In genomic region chr3:108563309-108563708, GRCm38 (mm10) we compare ENCODE assay signal across 8 mouse cellular contexts. TPM values are rescaled to one million over a fixed set of nuclear protein-coding genes. Genes with fewer than 3 reads are reported as not detected.
A peak's percentile ranks its signal among the peaks of the same experiment; 100 is the strongest.
DNase-seq lines count a peak whose midpoint lies in the region; ATAC-seq and TF ChIP-seq lines count a peak whose summit lies in the region.

No protein-coding gene starts in this region.

- 0 out of 2 replicates have a peak, but pooled peaks cover 3% of the 10 kb centered on the region for H3K4me1 ChIP-seq in cerebellum, adult 2 months (ENCODE audit: control insufficient read depth, insufficient read depth, low read length)
- no peaks in the 10 kb centered on the region for H3K4me1 ChIP-seq in forebrain, postnatal 0 days (ENCODE audit: insufficient read depth)
- H3K4me1 ChIP-seq in lung, embryonic 15.5 days, result peaks cover 21% of the 10 kb centered on the region
- peaks cover 5% of the 10 kb centered on the region for H3K4me1 ChIP-seq in olfactory bulb, adult 2 months (ENCODE audit: control insufficient read depth, insufficient read depth, low read length)

- ATAC-seq in forebrain, postnatal 0 days, result peak; percentile 32; the same call in 1 of the 2 replicates
- ATAC-seq in lung, embryonic 15.5 days (ENCODE audit: borderline replicate concordance, extremely low read depth, low FRiP score, low TSS enrichment), result peak; percentile 21; the same call in 1 of the 2 replicates

- peak overlapping the region; percentile 71 for H3K4me3 ChIP-seq in cerebellum, adult 2 months (replicated peaks; ENCODE audit: insufficient read depth, low read depth, low read length)
- peak overlapping the region; percentile 83 for H3K4me3 ChIP-seq in forebrain, postnatal 0 days (ENCODE audit: low read depth, low read length)
- peak overlapping the region; percentile 85 for H3K4me3 ChIP-seq in lung, embryonic 15.5 days
- no peak overlapping the region for H3K4me3 ChIP-seq in olfactory bulb, adult 2 months (ENCODE audit: insufficient read depth, low read depth, low read length)

- WGBS in cerebellum, adult 2 months, result 2% methylated on average over 4 of the region's 4 CpGs
- 13% methylated on average over 4 of the region's 4 CpGs for WGBS in forebrain, postnatal 0 days
- WGBS in lung, embryonic 15.5 days, result 5% methylated on average over 4 of the region's 4 CpGs
- WGBS in olfactory bulb, adult 2 months, result 3% methylated on average over 4 of the region's 4 CpGs

- no peak for TF ChIP-seq POLR2A in cerebellum, adult 2 months (IDR thresholded peaks at IDR 0.05; ENCODE audit: borderline replicate concordance, insufficient read depth, low read length)
- no peak for TF ChIP-seq POLR2A in olfactory bulb, adult 2 months (IDR thresholded peaks at IDR 0.05; ENCODE audit: insufficient read depth, low read depth, low read length)

- no peaks in the 10 kb centered on the region for H3K9me3 ChIP-seq in forebrain, postnatal 0 days (ENCODE audit: low read length)
- H3K9me3 ChIP-seq in lung, embryonic 15.5 days, result no peaks in the 10 kb centered on the region

- H3K27ac ChIP-seq in cerebellum, adult 2 months (ENCODE audit: insufficient read depth, low read length), result peak overlapping the region; percentile 12; the same call in 1 of the 2 replicates
- H3K27ac ChIP-seq in forebrain, postnatal 0 days (ENCODE audit: low read depth, low read length), result peak overlapping the region; percentile 77
- peak overlapping the region; percentile 94 for H3K27ac ChIP-seq in lung, embryonic 15.5 days
- H3K27ac ChIP-seq in olfactory bulb, adult 2 months (ENCODE audit: insufficient read depth, low read depth, low read length), result peak overlapping the region; percentile 77; the same call in 1 of the 2 replicates

- H3K9ac ChIP-seq in forebrain, postnatal 0 days, result peak overlapping the region; percentile 33; the same call in 1 of the 2 replicates
- H3K9ac ChIP-seq in lung, embryonic 15.5 days, result peak overlapping the region; percentile 40

- peak; percentile 68; the same call in 1 of the 2 replicates for TF ChIP-seq CTCF in cerebellum, adult 2 months (IDR thresholded peaks at IDR 0.05; ENCODE audit: borderline replicate concordance, insufficient read depth, low read depth, low read length)
- TF ChIP-seq CTCF in forebrain, postnatal 0 days (IDR thresholded peaks at IDR 0.05; ENCODE audit: low read depth), result peak; percentile 82
- TF ChIP-seq CTCF in olfactory bulb, adult 2 months (IDR thresholded peaks at IDR 0.05; ENCODE audit: insufficient read depth, low read depth, low read length), result no peak

- peaks cover 19% of the 10 kb centered on the region for H3K36me3 ChIP-seq in forebrain, postnatal 0 days (ENCODE audit: insufficient read depth)
- H3K36me3 ChIP-seq in lung, embryonic 15.5 days, result peaks cover 16% of the 10 kb centered on the region

- DNase-seq in MN1 (ENCODE audit: low spot score), result peak; percentile 87
- DNase-seq in cerebellum, adult 2 months, result peak; percentile 79 to 83
- peak; percentile 87 for DNase-seq in forebrain, postnatal 0 days
- DNase-seq in heart, postnatal 4 days, result peak; percentile 87
- peak; percentile 66 to 85 for DNase-seq in layer of hippocampus, adult 8-10 months (ENCODE audit: low spot score in 2 of 2)
- DNase-seq in thymus, adult 18-20 months, result peak; percentile 47 to 69

- H3K27me3 ChIP-seq in cerebellum, adult 2 months (ENCODE audit: control insufficient read depth, insufficient read depth, low read length), result no peaks in the 10 kb centered on the region
- H3K27me3 ChIP-seq in forebrain, postnatal 0 days (ENCODE audit: insufficient read depth, low read length), result no peaks in the 10 kb centered on the region
- no peaks in the 10 kb centered on the region for H3K27me3 ChIP-seq in lung, embryonic 15.5 days

- H3K4me2 ChIP-seq in forebrain, postnatal 0 days (ENCODE audit: low read depth), result peak overlapping the region; percentile 77
- peak overlapping the region; percentile 80 for H3K4me2 ChIP-seq in lung, embryonic 15.5 days

RNA-seq across cellular contexts. Expression of gene Tmem167b, which starts 1.0 kb away (rescaled TPM):
- 14.7 and 16.7 TPM in 2 replicates for polyA plus RNA-seq in cerebellum, adult 2 months (2012; rRNA removed)
- 59.6 and 70.2 TPM in 2 replicates for total RNA-seq in forebrain, postnatal 0 days (2014; rRNA removed)
- polyA plus RNA-seq in forebrain, postnatal 0 days (2015; fragmentation: Nextera tagmentation; extraction: Ambion mirVana), result 42.5 and 50.0 TPM in 2 replicates
- total RNA-seq in heart, postnatal 4 days (2021), result 10 to 100 TPM; 32.4 to 34.7 TPM
- 10 to 100 TPM; 48.9 to 63.5 (median 54.0) TPM for total RNA-seq in layer of hippocampus, adult 8-10 months (2022)
- 43.1 and 43.3 TPM in 2 replicates for polyA plus RNA-seq in lung, embryonic 15.5 days (2015; fragmentation: Nextera tagmentation; extraction: Ambion mirVana)
- not detected in 2 replicates for polyA plus RNA-seq in olfactory bulb, adult 2 months (2012; ENCODE audit: insufficient read depth, insufficient read length, low replicate concordance, missing spikeins)

RNA-seq across cellular contexts. Expression of gene Taf13, which starts 8.2 kb away (rescaled TPM):
- polyA plus RNA-seq in cerebellum, adult 2 months (2012; rRNA removed), result 37.2 and 51.7 TPM in 2 replicates
- total RNA-seq in forebrain, postnatal 0 days (2014; rRNA removed), result 10.8 and 13.8 TPM in 2 replicates
- 41.0 and 46.4 TPM in 2 replicates for polyA plus RNA-seq in forebrain, postnatal 0 days (2015; fragmentation: Nextera tagmentation; extraction: Ambion mirVana)
- 10 to 100 TPM; 15.1 to 17.0 TPM for total RNA-seq in heart, postnatal 4 days (2021)
- 10 to 100 TPM; 22.1 to 28.2 (median 27.0) TPM for total RNA-seq in layer of hippocampus, adult 8-10 months (2022)
- 40.3 and 44.6 TPM in 2 replicates for polyA plus RNA-seq in lung, embryonic 15.5 days (2015; fragmentation: Nextera tagmentation; extraction: Ambion mirVana)
- not detected in 2 replicates for polyA plus RNA-seq in olfactory bulb, adult 2 months (2012; ENCODE audit: insufficient read depth, insufficient read length, low replicate concordance, missing spikeins)

RNA-seq across cellular contexts. Expression of gene 5330417C22Rik, which starts 27.0 kb away (rescaled TPM):
- polyA plus RNA-seq in cerebellum, adult 2 months (2012; rRNA removed), result 5.4 and 5.8 TPM in 2 replicates
- total RNA-seq in forebrain, postnatal 0 days (2014; rRNA removed), result 9.2 and 11.5 TPM in 2 replicates
- 16.6 and 17.5 TPM in 2 replicates for polyA plus RNA-seq in forebrain, postnatal 0 days (2015; fragmentation: Nextera tagmentation; extraction: Ambion mirVana)
- total RNA-seq in heart, postnatal 4 days (2021), result under 1 TPM; 0.21 to 0.29 TPM
- total RNA-seq in layer of hippocampus, adult 8-10 months (2022), result 10 to 100 TPM; 22.1 to 33.4 (median 25.9) TPM
- polyA plus RNA-seq in lung, embryonic 15.5 days (2015; fragmentation: Nextera tagmentation; extraction: Ambion mirVana), result 16.4 and 16.6 TPM in 2 replicates
- polyA plus RNA-seq in olfactory bulb, adult 2 months (2012; ENCODE audit: insufficient read depth, insufficient read length, low replicate concordance, missing spikeins), result not detected in 2 replicates

RNA-seq across cellular contexts. Expression of gene Wdr47, which starts 27.8 kb away (rescaled TPM):
- 48.2 and 51.6 TPM in 2 replicates for polyA plus RNA-seq in cerebellum, adult 2 months (2012; rRNA removed)
- total RNA-seq in forebrain, postnatal 0 days (2014; rRNA removed), result 107 and 110 TPM in 2 replicates
- 72.4 and 90.1 TPM in 2 replicates for polyA plus RNA-seq in forebrain, postnatal 0 days (2015; fragmentation: Nextera tagmentation; extraction: Ambion mirVana)
- total RNA-seq in heart, postnatal 4 days (2021), result 1 to 10 TPM; 9.1 to 9.2 TPM
- total RNA-seq in layer of hippocampus, adult 8-10 months (2022), result 100 to 1,000 TPM; 113 to 153 (median 135) TPM
- polyA plus RNA-seq in lung, embryonic 15.5 days (2015; fragmentation: Nextera tagmentation; extraction: Ambion mirVana), result 10.4 and 10.8 TPM in 2 replicates
- polyA plus RNA-seq in olfactory bulb, adult 2 months (2012; ENCODE audit: insufficient read depth, insufficient read length, low replicate concordance, missing spikeins), result 109 TPM in 1 of 2 replicates, not detected in the other

RNA-seq across cellular contexts. Expression of gene 1700013F07Rik, which starts 29.4 kb away (rescaled TPM):
- polyA plus RNA-seq in cerebellum, adult 2 months (2012; rRNA removed), result 0.75 and 1.5 TPM in 2 replicates
- 0.85 and 1.8 TPM in 2 replicates for total RNA-seq in forebrain, postnatal 0 days (2014; rRNA removed)
- 3.0 and 4.5 TPM in 2 replicates for polyA plus RNA-seq in forebrain, postnatal 0 days (2015; fragmentation: Nextera tagmentation; extraction: Ambion mirVana)
- total RNA-seq in heart, postnatal 4 days (2021), result not detected
- 1 to 10 TPM; 1.4 to 3.5 (median 2.3) TPM for total RNA-seq in layer of hippocampus, adult 8-10 months (2022)
- 0.99 and 1.1 TPM in 2 replicates for polyA plus RNA-seq in lung, embryonic 15.5 days (2015; fragmentation: Nextera tagmentation; extraction: Ambion mirVana)
- not detected in 2 replicates for polyA plus RNA-seq in olfactory bulb, adult 2 months (2012; ENCODE audit: insufficient read depth, insufficient read length, low replicate concordance, missing spikeins)

Comparison
In these comparisons a context has a peak if more than half of its experiments do, and no peak if none do; other contexts are left out.
1. H3K27ac ChIP-seq: peak in every context shown above with its lines; median percentile 94 in lung, embryonic 15.5 days; 77 in forebrain, postnatal 0 days; 77 in olfactory bulb, adult 2 months; 12 in cerebellum, adult 2 months.
2. RNA of gene Taf13, which starts 8.2 kb away (polyA plus RNA-seq): 37.2 to 51.7 TPM in cerebellum, adult 2 months, 41.0 to 46.4 TPM in forebrain, postnatal 0 days and 40.3 to 44.6 TPM in lung, embryonic 15.5 days; not detected in olfactory bulb, adult 2 months; every median in the first group is over 10 times any median in the second.
3. Peak in every context shown above with its lines, with median percentiles within 50 percentile points of each other: DNase-seq.